Mouse (Mus musculus): ENCODE measurements at regions not wholly inside any gene's neighbourhood (a gene's known extent, or its start where the extent isn't known, plus 50 kb on each side); places are given as distances from the start of the nearest gene placed in this dataset.

DNA sequence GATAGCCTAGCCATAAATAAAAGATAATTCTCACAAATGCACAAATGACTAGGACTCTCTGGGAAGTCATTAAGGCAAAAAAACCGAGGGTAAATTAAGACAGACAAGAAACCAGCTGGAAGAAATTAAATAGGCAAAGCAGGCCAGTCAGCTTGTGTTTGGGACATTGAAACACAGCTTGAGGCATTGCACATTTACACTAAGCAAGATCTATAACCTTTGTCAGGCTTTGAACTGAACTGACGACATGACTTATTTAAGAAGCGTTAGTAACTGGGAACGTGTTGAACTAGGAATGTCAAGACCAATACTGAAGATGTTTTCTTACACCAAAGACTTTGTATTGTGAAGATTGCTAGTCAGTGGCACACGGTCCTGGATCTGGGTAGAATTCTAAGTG is 118.3 kb downstream of the Ahr start:
- TF ChIP-seq CTCF (IDR thresholded peaks at IDR 0.05; ENCODE audit: control insufficient read depth, insufficient read depth, insufficient replicate concordance, low read depth, low read length): no peak
- no peak for TF ChIP-seq POLR2A (IDR thresholded peaks at IDR 0.05; ENCODE audit: control insufficient read depth, low read depth, low read length)

Measured in testis, adult 2 months (tissue).